Mouse (Mus musculus): Measurements from ENCODE around the gene Raf1. TPM values are rescaled to one million over a fixed set of nuclear protein-coding genes. Genes with fewer than 3 reads are reported as not detected.

Raf1 gene
- polyA plus RNA-seq, 1 experiment from 2014 or later = 135 TPM

- DNase-seq (ENCODE audit: low spot score) = peak; percentile 66
- Histone ChIP-seq H3K4me1 (replicated peaks) (peaks cover 24% of the 10 kb centered on the region), H3K36me3 (peaks cover 3% of the 10 kb centered on the region; the same call in 1 of the 2 replicates), H3K27ac (peak overlapping the region; percentile 99), H3K27me3 (ENCODE audit: insufficient read depth, poor library complexity, severe bottlenecking) (no peaks in the 10 kb centered on the region), H3K9me3 (no peaks in the 10 kb centered on the region), H3K4me3 (peak overlapping the region; percentile 93)
- WGBS = under 1% methylated on average over 53 of the region's 53 CpGs
These were observed 713 bp downstream of the Raf1 start for GRCm38 (mm10) chr6:115675508-115676336.

- Histone ChIP-seq H3K36me3 (peaks cover 3% of the 10 kb centered on the region; the same call in 1 of the 2 replicates), H3K27me3 (ENCODE audit: insufficient read depth, poor library complexity, severe bottlenecking) (no peaks in the 10 kb centered on the region), H3K4me3 (peak overlapping the region; percentile 93), H3K9me3 (no peaks in the 10 kb centered on the region), H3K27ac (peak overlapping the region; percentile 99), H3K4me1 (replicated peaks) (peaks cover 24% of the 10 kb centered on the region)
- WGBS = under 1% methylated on average over 13 of the region's 13 CpGs
- no peak for DNase-seq (ENCODE audit: low spot score)
These were observed 1.3 kb downstream of the Raf1 start for GRCm38 (mm10) chr6:115675166-115675507.

GRCm38 (mm10) chr6:115674316-115674715, 2.1 kb downstream of the Raf1 start:
- H3K4me1 ChIP-seq (replicated peaks) = peaks cover 24% of the 10 kb centered on the region
- H3K4me3 ChIP-seq = peak overlapping the region; percentile 93
- no peaks in the 10 kb centered on the region for H3K27me3 ChIP-seq (ENCODE audit: insufficient read depth, poor library complexity, severe bottlenecking)
- H3K36me3 ChIP-seq = peaks cover 3% of the 10 kb centered on the region; the same call in 1 of the 2 replicates
- no peak overlapping the region for H3K27ac ChIP-seq
- WGBS = 66% methylated on average over 2 of the region's 2 CpGs
- DNase-seq (ENCODE audit: low spot score) = no peak
- no peaks in the 10 kb centered on the region for H3K9me3 ChIP-seq

GRCm38 (mm10) chr6:115672700-115673099, 3.7 kb downstream of the Raf1 start:
- DNase-seq (ENCODE audit: low spot score) = no peak
- peaks cover 3% of the 10 kb centered on the region; the same call in 1 of the 2 replicates for H3K36me3 ChIP-seq
- no peaks in the 10 kb centered on the region for H3K9me3 ChIP-seq

GRCm38 (mm10) chr6:115666641-115667040, 9.8 kb downstream of the Raf1 start:
- no peaks in the 10 kb centered on the region for H3K4me1 ChIP-seq (replicated peaks)
- 89% methylated on average over 4 of the region's 4 CpGs for WGBS
- no peaks in the 10 kb centered on the region for H3K27me3 ChIP-seq (ENCODE audit: insufficient read depth, poor library complexity, severe bottlenecking)
- H3K27ac ChIP-seq = no peak overlapping the region
- no peak overlapping the region for H3K4me3 ChIP-seq
- no peaks in the 10 kb centered on the region for H3K9me3 ChIP-seq
- peaks cover 22% of the 10 kb centered on the region for H3K36me3 ChIP-seq
- no peak for DNase-seq (ENCODE audit: low spot score)

More at GRCm38 (mm10) chr6:115672700-115673099, 3.7 kb downstream of the Raf1 start:
- WGBS = 93% methylated on average over 1 of the region's 1 CpGs
- Histone ChIP-seq H3K4me1 (replicated peaks) (peaks cover 24% of the 10 kb centered on the region), H3K27ac (no peak overlapping the region), H3K27me3 (ENCODE audit: insufficient read depth, poor library complexity, severe bottlenecking) (no peaks in the 10 kb centered on the region), H3K4me3 (no peak overlapping the region)

GRCm38 (mm10) chr6:115664268-115664667, 12.2 kb downstream of the Raf1 start:
- DNase-seq (ENCODE audit: low spot score) = no peak
- 93% methylated on average over 3 of the region's 3 CpGs for WGBS
- no peak overlapping the region for H3K27ac ChIP-seq
- H3K27me3 ChIP-seq (ENCODE audit: insufficient read depth, poor library complexity, severe bottlenecking) = no peaks in the 10 kb centered on the region
- H3K9me3 ChIP-seq = no peaks in the 10 kb centered on the region
- H3K4me1 ChIP-seq (replicated peaks) = peaks cover 5% of the 10 kb centered on the region; the same call in 1 of the 2 replicates
- H3K4me3 ChIP-seq = no peak overlapping the region
- H3K36me3 ChIP-seq = peaks cover 35% of the 10 kb centered on the region

- H3K36me3 ChIP-seq = peaks cover 28% of the 10 kb centered on the region
- no peak overlapping the region for H3K4me3 ChIP-seq
- no peaks in the 10 kb centered on the region for H3K27me3 ChIP-seq (ENCODE audit: insufficient read depth, poor library complexity, severe bottlenecking)
- no peak overlapping the region for H3K27ac ChIP-seq
- peaks cover 11% of the 10 kb centered on the region; the same call in 1 of the 2 replicates for H3K4me1 ChIP-seq (replicated peaks)
- no peak for DNase-seq (ENCODE audit: low spot score)
- no peaks in the 10 kb centered on the region for H3K9me3 ChIP-seq
These were observed 17.6 kb downstream of the Raf1 start for GRCm38 (mm10) chr6:115658802-115659201.

- Histone ChIP-seq H3K9me3 (no peaks in the 10 kb centered on the region), H3K4me1 (replicated peaks) (peaks cover 26% of the 10 kb centered on the region)
- WGBS = 61% methylated on average over 2 of the region's 2 CpGs
These were observed 22.5 kb downstream of the Raf1 start for GRCm38 (mm10) chr6:115653939-115654338.

GRCm38 (mm10) chr6:115651719-115652118, 24.7 kb downstream of the Raf1 start:
- Histone ChIP-seq H3K9me3 (no peaks in the 10 kb centered on the region), H3K36me3 (no peaks in the 10 kb centered on the region), H3K27ac (no peak overlapping the region), H3K4me1 (replicated peaks) (peaks cover 22% of the 10 kb centered on the region), H3K4me3 (no peak overlapping the region), H3K27me3 (ENCODE audit: insufficient read depth, poor library complexity, severe bottlenecking) (no peaks in the 10 kb centered on the region)
- no peak for DNase-seq (ENCODE audit: low spot score)

More at GRCm38 (mm10) chr6:115653939-115654338, 22.5 kb downstream of the Raf1 start:
- no peaks in the 10 kb centered on the region for H3K36me3 ChIP-seq
- no peaks in the 10 kb centered on the region for H3K27me3 ChIP-seq (ENCODE audit: insufficient read depth, poor library complexity, severe bottlenecking)
- no peak overlapping the region for H3K4me3 ChIP-seq
- DNase-seq (ENCODE audit: low spot score) = no peak
- H3K27ac ChIP-seq = no peak overlapping the region

GRCm38 (mm10) chr6:115650476-115651427, 25.7 kb downstream of the Raf1 start:
- Histone ChIP-seq H3K4me1 (replicated peaks) (peaks cover 22% of the 10 kb centered on the region), H3K4me3 (no peak overlapping the region), H3K36me3 (no peaks in the 10 kb centered on the region), H3K27ac (no peak overlapping the region), H3K9me3 (no peaks in the 10 kb centered on the region), H3K27me3 (ENCODE audit: insufficient read depth, poor library complexity, severe bottlenecking) (no peaks in the 10 kb centered on the region)
- no peak for DNase-seq (ENCODE audit: low spot score)
- 51% methylated on average over 5 of the region's 5 CpGs for WGBS

GRCm38 (mm10) chr6:115649792-115650365, 26.6 kb downstream of the Raf1 start:
- no peak for DNase-seq (ENCODE audit: low spot score)
- Histone ChIP-seq H3K4me1 (replicated peaks) (peaks cover 22% of the 10 kb centered on the region), H3K4me3 (no peak overlapping the region), H3K27ac (no peak overlapping the region), H3K36me3 (no peaks in the 10 kb centered on the region), H3K9me3 (no peaks in the 10 kb centered on the region), H3K27me3 (ENCODE audit: insufficient read depth, poor library complexity, severe bottlenecking) (no peaks in the 10 kb centered on the region)
- 90% methylated on average over 1 of the region's 1 CpGs for WGBS

GRCm38 (mm10) chr6:115643315-115643714, 33.1 kb downstream of the Raf1 start:
- Histone ChIP-seq H3K4me1 (replicated peaks) (no peaks in the 10 kb centered on the region; the same call in 1 of the 2 replicates), H3K4me3 (no peak overlapping the region), H3K27me3 (ENCODE audit: insufficient read depth, poor library complexity, severe bottlenecking) (no peaks in the 10 kb centered on the region), H3K9me3 (no peaks in the 10 kb centered on the region), H3K36me3 (peaks cover 42% of the 10 kb centered on the region), H3K27ac (no peak overlapping the region)
- 84% methylated on average over 1 of the region's 1 CpGs for WGBS
- DNase-seq (ENCODE audit: low spot score) = no peak

Measured in hindbrain, embryonic 10.5 days (tissue).